Mouse (Mus musculus): ENCODE measurements at regions not wholly inside any gene's neighbourhood (a gene's known extent, or its start where the extent isn't known, plus 50 kb on each side); places are given as distances from the start of the nearest gene placed in this dataset.

GRCm38 (mm10) chr13:6178362-6179070 lies 317.2 kb downstream of the Klf6 start:
- no peak for DNase-seq (ENCODE audit: low spot score)

GRCm38 (mm10) chr13:6189133-6189532 lies 327.9 kb downstream of the Klf6 start:
- DNase-seq (ENCODE audit: low spot score) = no peak

- DNase-seq (ENCODE audit: low spot score) = no peak
Measured at GRCm38 (mm10) chr13:6189566-6189965, 328.3 kb downstream of the Klf6 start.

GRCm38 (mm10) chr13:6191186-6191914 lies 330.1 kb downstream of the Klf6 start:
- DNase-seq (ENCODE audit: low spot score) = no peak

GRCm38 (mm10) chr13:6191915-6192295 lies 330.6 kb downstream of the Klf6 start:
- DNase-seq (ENCODE audit: low spot score) = no peak

GRCm38 (mm10) chr13:6196690-6197089 lies 335.4 kb downstream of the Klf6 start:
- no peak for DNase-seq (ENCODE audit: low spot score)

- DNase-seq (ENCODE audit: low spot score) = no peak
Measured at GRCm38 (mm10) chr13:6199107-6199506, 337.8 kb downstream of the Klf6 start.

- DNase-seq (ENCODE audit: low spot score) = no peak
Measured at GRCm38 (mm10) chr13:6201516-6201915, 340.2 kb downstream of the Klf6 start.

- DNase-seq (ENCODE audit: low spot score) = no peak
Measured at GRCm38 (mm10) chr13:6204801-6205200, 343.1 kb upstream of the Pitrm1 start.

- no peak for DNase-seq (ENCODE audit: low spot score)
Measured at GRCm38 (mm10) chr13:6212550-6212949, 335.4 kb upstream of the Pitrm1 start.

- DNase-seq (ENCODE audit: low spot score) = no peak
Measured at GRCm38 (mm10) chr13:6214189-6214588, 333.8 kb upstream of the Pitrm1 start.

GRCm38 (mm10) chr13:6226087-6226643 lies 321.8 kb upstream of the Pitrm1 start:
- no peak for DNase-seq (ENCODE audit: low spot score)

- no peak for DNase-seq (ENCODE audit: low spot score)
Measured at GRCm38 (mm10) chr13:6228278-6228677, 319.7 kb upstream of the Pitrm1 start.

- no peak for DNase-seq (ENCODE audit: low spot score)
Measured at GRCm38 (mm10) chr13:6235394-6235793, 312.6 kb upstream of the Pitrm1 start.

- DNase-seq (ENCODE audit: low spot score) = no peak
Measured at GRCm38 (mm10) chr13:6236503-6236902, 311.4 kb upstream of the Pitrm1 start.

- no peak for DNase-seq (ENCODE audit: low spot score)
Measured at GRCm38 (mm10) chr13:6237201-6237600, 310.7 kb upstream of the Pitrm1 start.

GRCm38 (mm10) chr13:6240855-6241254 lies 307.1 kb upstream of the Pitrm1 start:
- DNase-seq (ENCODE audit: low spot score) = no peak

GRCm38 (mm10) chr13:6241472-6242123 lies 306.4 kb upstream of the Pitrm1 start:
- no peak for DNase-seq (ENCODE audit: low spot score)

GRCm38 (mm10) chr13:6250106-6250505 lies 297.8 kb upstream of the Pitrm1 start:
- DNase-seq (ENCODE audit: low spot score) = no peak

GRCm38 (mm10) chr13:6251025-6251862 lies 296.7 kb upstream of the Pitrm1 start:
- no peak for DNase-seq (ENCODE audit: low spot score)

GRCm38 (mm10) chr13:6252100-6252499 lies 295.8 kb upstream of the Pitrm1 start:
- no peak for DNase-seq (ENCODE audit: low spot score)

- DNase-seq (ENCODE audit: low spot score) = no peak
Measured at GRCm38 (mm10) chr13:6255303-6255702, 292.6 kb upstream of the Pitrm1 start.
